Mouse (Mus musculus): ENCODE measurements at regions not wholly inside any gene's neighbourhood (a gene's known extent, or its start where the extent isn't known, plus 50 kb on each side); places are given as distances from the start of the nearest gene placed in this dataset.

GRCm38 (mm10) chr16:76786405-76787155 is 226.9 kb upstream of the Usp25 start:
- H3K27ac ChIP-seq (ENCODE audit: low read length): no peak overlapping the region
- H3K27me3 ChIP-seq (ENCODE audit: control insufficient read depth, insufficient read depth, low read depth, low read length): no peaks in the 10 kb centered on the region
- no peaks in the 10 kb centered on the region for H3K36me3 ChIP-seq (ENCODE audit: control insufficient read depth, insufficient read depth, low read length)
- H3K4me3 ChIP-seq (ENCODE audit: low read length): no peak overlapping the region
- 73% methylated on average over 6 of the region's 6 CpGs for WGBS
- H3K4me2 ChIP-seq (ENCODE audit: low read depth, low read length): no peak overlapping the region
- H3K9ac ChIP-seq (ENCODE audit: low read length): no peak overlapping the region
- peak; percentile 61; the same call in 1 of the 2 replicates for ATAC-seq (ENCODE audit: low read depth)
- no peaks in the 10 kb centered on the region for H3K4me1 ChIP-seq (replicated peaks; ENCODE audit: control insufficient read depth, insufficient read depth, low read length)
- no peaks in the 10 kb centered on the region for H3K9me3 ChIP-seq (ENCODE audit: control insufficient read depth, low read length)

GRCm38 (mm10) chr16:76782656-76783055 is 230.8 kb upstream of the Usp25 start:
- Histone ChIP-seq H3K27me3 (ENCODE audit: control insufficient read depth, insufficient read depth, low read depth, low read length) (no peaks in the 10 kb centered on the region), H3K4me1 (replicated peaks; ENCODE audit: control insufficient read depth, insufficient read depth, low read length) (no peaks in the 10 kb centered on the region), H3K9me3 (ENCODE audit: control insufficient read depth, low read length) (no peaks in the 10 kb centered on the region), H3K4me2 (ENCODE audit: low read depth, low read length) (no peak overlapping the region), H3K4me3 (ENCODE audit: low read length) (no peak overlapping the region), H3K9ac (ENCODE audit: low read length) (no peak overlapping the region), H3K27ac (ENCODE audit: low read length) (no peak overlapping the region), H3K36me3 (ENCODE audit: control insufficient read depth, insufficient read depth, low read length) (no peaks in the 10 kb centered on the region)
- no peak for ATAC-seq (ENCODE audit: low read depth)
- 61% methylated on average over 5 of the region's 5 CpGs for WGBS

- no peak overlapping the region for H3K27ac ChIP-seq (ENCODE audit: low read length)
- 59% methylated on average over 2 of the region's 2 CpGs for WGBS
- H3K9me3 ChIP-seq (ENCODE audit: control insufficient read depth, low read length): no peaks in the 10 kb centered on the region
- H3K9ac ChIP-seq (ENCODE audit: low read length): no peak overlapping the region
- no peaks in the 10 kb centered on the region for H3K36me3 ChIP-seq (ENCODE audit: control insufficient read depth, insufficient read depth, low read length)
- no peak overlapping the region for H3K4me2 ChIP-seq (ENCODE audit: low read depth, low read length)
- no peak overlapping the region for H3K4me3 ChIP-seq (ENCODE audit: low read length)
- no peak for ATAC-seq (ENCODE audit: low read depth)
- no peaks in the 10 kb centered on the region for H3K27me3 ChIP-seq (ENCODE audit: control insufficient read depth, insufficient read depth, low read depth, low read length)
- H3K4me1 ChIP-seq (replicated peaks; ENCODE audit: control insufficient read depth, insufficient read depth, low read length): no peaks in the 10 kb centered on the region
These were observed 237.7 kb upstream of the Usp25 start for GRCm38 (mm10) chr16:76775790-76776189.

- Histone ChIP-seq H3K4me3 (ENCODE audit: low read length) (no peak overlapping the region), H3K4me1 (replicated peaks; ENCODE audit: control insufficient read depth, insufficient read depth, low read length) (no peaks in the 10 kb centered on the region), H3K9ac (ENCODE audit: low read length) (no peak overlapping the region), H3K27ac (ENCODE audit: low read length) (no peak overlapping the region), H3K9me3 (ENCODE audit: control insufficient read depth, low read length) (no peaks in the 10 kb centered on the region), H3K36me3 (ENCODE audit: control insufficient read depth, insufficient read depth, low read length) (no peaks in the 10 kb centered on the region), H3K27me3 (ENCODE audit: control insufficient read depth, insufficient read depth, low read depth, low read length) (no peaks in the 10 kb centered on the region), H3K4me2 (ENCODE audit: low read depth, low read length) (no peak overlapping the region)
- ATAC-seq (ENCODE audit: low read depth): no peak
- 72% methylated on average over 8 of the region's 8 CpGs for WGBS
These were observed 239.5 kb upstream of the Usp25 start for GRCm38 (mm10) chr16:76774032-76774431.

- Histone ChIP-seq H3K9me3 (ENCODE audit: control insufficient read depth, low read length) (no peaks in the 10 kb centered on the region), H3K4me3 (ENCODE audit: low read length) (no peak overlapping the region), H3K36me3 (ENCODE audit: control insufficient read depth, insufficient read depth, low read length) (no peaks in the 10 kb centered on the region), H3K9ac (ENCODE audit: low read length) (no peak overlapping the region), H3K27me3 (ENCODE audit: control insufficient read depth, insufficient read depth, low read depth, low read length) (no peaks in the 10 kb centered on the region), H3K4me2 (ENCODE audit: low read depth, low read length) (no peak overlapping the region), H3K27ac (ENCODE audit: low read length) (no peak overlapping the region), H3K4me1 (replicated peaks; ENCODE audit: control insufficient read depth, insufficient read depth, low read length) (no peaks in the 10 kb centered on the region)
- no peak for ATAC-seq (ENCODE audit: low read depth)
These were observed 240.0 kb upstream of the Usp25 start for GRCm38 (mm10) chr16:76773466-76773865.

- Histone ChIP-seq H3K4me3 (ENCODE audit: low read length) (no peak overlapping the region), H3K36me3 (ENCODE audit: control insufficient read depth, insufficient read depth, low read length) (no peaks in the 10 kb centered on the region), H3K4me1 (replicated peaks; ENCODE audit: control insufficient read depth, insufficient read depth, low read length) (peaks cover 7% of the 10 kb centered on the region; the same call in 1 of the 2 replicates), H3K27me3 (ENCODE audit: control insufficient read depth, insufficient read depth, low read depth, low read length) (no peaks in the 10 kb centered on the region), H3K9ac (ENCODE audit: low read length) (no peak overlapping the region), H3K27ac (ENCODE audit: low read length) (no peak overlapping the region), H3K9me3 (ENCODE audit: control insufficient read depth, low read length) (no peaks in the 10 kb centered on the region), H3K4me2 (ENCODE audit: low read depth, low read length) (no peak overlapping the region)
- ATAC-seq (ENCODE audit: low read depth): peak; percentile 47; the same call in 1 of the 2 replicates
- WGBS: 74% methylated on average over 9 of the region's 9 CpGs
These were observed 244.9 kb upstream of the Usp25 start for GRCm38 (mm10) chr16:76768607-76769006.

GRCm38 (mm10) chr16:76766636-76767035 is 246.9 kb upstream of the Usp25 start:
- no peak for ATAC-seq (ENCODE audit: low read depth)
- WGBS: 35% methylated on average over 3 of the region's 3 CpGs
- peaks cover 7% of the 10 kb centered on the region; the same call in 1 of the 2 replicates for H3K4me1 ChIP-seq (replicated peaks; ENCODE audit: control insufficient read depth, insufficient read depth, low read length)
- H3K36me3 ChIP-seq (ENCODE audit: control insufficient read depth, insufficient read depth, low read length): no peaks in the 10 kb centered on the region
- no peak overlapping the region for H3K9ac ChIP-seq (ENCODE audit: low read length)
- H3K9me3 ChIP-seq (ENCODE audit: control insufficient read depth, low read length): no peaks in the 10 kb centered on the region
- H3K4me2 ChIP-seq (ENCODE audit: low read depth, low read length): no peak overlapping the region
- H3K27ac ChIP-seq (ENCODE audit: low read length): no peak overlapping the region
- no peak overlapping the region for H3K4me3 ChIP-seq (ENCODE audit: low read length)
- no peaks in the 10 kb centered on the region for H3K27me3 ChIP-seq (ENCODE audit: control insufficient read depth, insufficient read depth, low read depth, low read length)

GRCm38 (mm10) chr16:76765536-76765935 is 248.0 kb upstream of the Usp25 start:
- no peaks in the 10 kb centered on the region for H3K36me3 ChIP-seq (ENCODE audit: control insufficient read depth, insufficient read depth, low read length)
- H3K4me1 ChIP-seq (replicated peaks; ENCODE audit: control insufficient read depth, insufficient read depth, low read length): peaks cover 7% of the 10 kb centered on the region; the same call in 1 of the 2 replicates
- H3K9ac ChIP-seq (ENCODE audit: low read length): peak overlapping the region; percentile 15; the same call in 1 of the 2 replicates
- H3K4me3 ChIP-seq (ENCODE audit: low read length): no peak overlapping the region
- H3K9me3 ChIP-seq (ENCODE audit: control insufficient read depth, low read length): no peaks in the 10 kb centered on the region
- 26% methylated on average over 7 of the region's 7 CpGs for WGBS
- no peaks in the 10 kb centered on the region for H3K27me3 ChIP-seq (ENCODE audit: control insufficient read depth, insufficient read depth, low read depth, low read length)
- H3K4me2 ChIP-seq (ENCODE audit: low read depth, low read length): peak overlapping the region; percentile 13; the same call in 1 of the 2 replicates
- no peak overlapping the region for H3K27ac ChIP-seq (ENCODE audit: low read length)
- ATAC-seq (ENCODE audit: low read depth): no peak

- 0 out of 2 replicates have a peak overlapping the region, but pooled peaks have one; percentile 13 for H3K4me2 ChIP-seq (ENCODE audit: low read depth, low read length)
- ATAC-seq (ENCODE audit: low read depth): no peak
- H3K36me3 ChIP-seq (ENCODE audit: control insufficient read depth, insufficient read depth, low read length): no peaks in the 10 kb centered on the region
- no peak overlapping the region for H3K4me3 ChIP-seq (ENCODE audit: low read length)
- no peak overlapping the region for H3K27ac ChIP-seq (ENCODE audit: low read length)
- no peaks in the 10 kb centered on the region for H3K9me3 ChIP-seq (ENCODE audit: control insufficient read depth, low read length)
- peaks cover 7% of the 10 kb centered on the region; the same call in 1 of the 2 replicates for H3K4me1 ChIP-seq (replicated peaks; ENCODE audit: control insufficient read depth, insufficient read depth, low read length)
- 15% methylated on average over 5 of the region's 5 CpGs for WGBS
- peak overlapping the region; percentile 15; the same call in 1 of the 2 replicates for H3K9ac ChIP-seq (ENCODE audit: low read length)
- no peaks in the 10 kb centered on the region for H3K27me3 ChIP-seq (ENCODE audit: control insufficient read depth, insufficient read depth, low read depth, low read length)
These were observed 248.5 kb upstream of the Usp25 start for GRCm38 (mm10) chr16:76764994-76765393.

Data from lung, embryonic 16.5 days (tissue).